In genomic region chr12:41689809-41690208, GRCm38 (mm10) we compare ENCODE assay signal across 15 mouse cellular contexts.
"Had no signal": no experiment of that assay in that cellular context is flagged by ENCODE, and none has a peak within 500 bp of the region (broad histone marks: within the 10 kb centered on the region; RNA-seq: fewer than 3 reads in every experiment).

No protein-coding gene starts in this region.

- H3K4me1 ChIP-seq: neural tube, embryonic 15.5 days; stomach, embryonic 15.5 days had no signal

- H3K27ac ChIP-seq: neural tube, embryonic 15.5 days; stomach, embryonic 15.5 days; stomach, postnatal 0 days had no signal

- H3K9ac ChIP-seq: neural tube, embryonic 15.5 days; stomach, embryonic 15.5 days had no signal

- H3K36me3 ChIP-seq: neural tube, embryonic 15.5 days; stomach, embryonic 15.5 days had no signal

- DNase-seq: retina, postnatal 1 day; right cerebral cortex, adult 18-20 months; right cerebral cortex, postnatal 14 days; right cerebral cortex, postnatal 25 days; right cerebral cortex, postnatal 4 days; spleen, adult 18-20 months; thymus, adult 18-20 months; thymus, adult 2 months; thymus, postnatal 14 days; thymus, postnatal 25 days; thymus, postnatal 36 days; thymus, postnatal 4 days had no signal

- H3K9me3 ChIP-seq: neural tube, embryonic 15.5 days; stomach, embryonic 15.5 days had no signal

- H3K4me2 ChIP-seq: neural tube, embryonic 15.5 days; stomach, embryonic 15.5 days had no signal

- H3K27me3 ChIP-seq: neural tube, embryonic 15.5 days; stomach, embryonic 15.5 days had no signal

- H3K4me3 ChIP-seq: neural tube, embryonic 15.5 days; stomach, embryonic 15.5 days had no signal
